Mouse (Mus musculus) urinary bladder, postnatal 10 days (tissue): ENCODE data around the gene Dynll1.
A peak's percentile ranks its signal among the peaks of the same experiment; 100 is the strongest.
"Not testable (repeated sequence)": the region's sequence is repeated elsewhere in the genome, so short reads cannot be mapped to it uniquely, and the experiment has no call there.

ENCODE experiments used
- DNase-seq: peaks from one replicate; pipeline ENCODE4 v3.0.0; 2022; ENCODE audit warnings: low spot score

Dynll1 gene

DNA sequence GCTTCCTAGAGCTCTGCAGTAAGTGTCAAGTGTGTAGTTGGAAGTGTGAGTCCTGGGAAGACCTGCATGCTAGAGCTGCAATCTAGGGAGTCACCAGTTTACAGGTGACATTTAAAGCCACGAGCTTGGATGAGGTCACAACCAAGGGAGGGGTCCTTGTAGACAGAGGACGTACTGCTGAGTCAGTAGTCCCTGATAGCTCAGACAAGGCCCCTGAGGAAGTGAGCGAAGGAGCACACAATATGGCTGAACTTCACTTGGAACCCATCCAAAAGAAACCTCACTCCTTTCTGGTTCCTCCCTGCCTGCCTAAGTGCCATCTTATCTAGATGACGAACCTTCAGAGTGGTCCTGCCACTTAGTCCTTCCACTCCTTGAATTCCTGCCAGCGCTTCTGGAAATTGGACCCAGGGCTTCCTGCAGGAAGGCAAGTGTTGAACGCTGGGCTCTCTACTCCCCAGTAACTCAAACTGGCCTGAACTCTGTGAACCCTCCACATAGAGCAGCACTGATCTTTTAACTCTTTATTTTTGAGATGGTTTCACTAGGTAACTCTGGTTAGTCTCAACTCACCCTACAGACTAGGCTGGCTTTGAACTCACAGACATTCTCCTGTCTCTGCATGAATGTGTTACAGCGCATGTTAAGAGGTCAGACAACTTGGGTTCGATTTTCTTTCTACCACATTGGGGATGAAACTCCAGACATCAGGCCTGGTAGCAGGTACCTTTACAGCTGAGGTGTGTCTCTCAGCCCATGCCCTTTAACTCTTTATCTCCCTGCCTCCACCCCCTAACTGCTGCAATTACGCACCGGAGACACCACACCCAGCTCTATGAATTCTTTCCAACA is 12.2 kb upstream of the Dynll1 start:
- DNase-seq = no peak

DNA sequence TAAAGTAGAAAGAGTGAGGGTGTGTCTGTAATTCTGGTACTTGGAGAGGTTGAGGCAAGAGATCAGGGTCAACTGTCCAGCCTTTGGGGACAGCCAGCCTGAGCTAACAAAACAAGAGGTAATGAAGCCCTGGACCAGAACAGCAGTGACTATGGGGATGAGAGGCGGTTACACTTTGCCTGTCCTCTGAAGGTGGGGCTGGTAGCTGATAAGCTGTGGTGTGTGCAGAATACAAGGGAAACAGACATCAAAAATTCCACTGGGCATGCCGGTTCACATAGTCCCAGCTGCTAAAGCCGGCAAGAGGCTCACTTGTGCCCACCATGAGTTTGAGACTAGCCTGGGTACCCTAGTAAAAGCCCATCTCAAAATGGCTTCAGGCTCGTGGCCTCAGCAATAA is 11.6 kb upstream of the Dynll1 start:
- DNase-seq = no peak

DNA sequence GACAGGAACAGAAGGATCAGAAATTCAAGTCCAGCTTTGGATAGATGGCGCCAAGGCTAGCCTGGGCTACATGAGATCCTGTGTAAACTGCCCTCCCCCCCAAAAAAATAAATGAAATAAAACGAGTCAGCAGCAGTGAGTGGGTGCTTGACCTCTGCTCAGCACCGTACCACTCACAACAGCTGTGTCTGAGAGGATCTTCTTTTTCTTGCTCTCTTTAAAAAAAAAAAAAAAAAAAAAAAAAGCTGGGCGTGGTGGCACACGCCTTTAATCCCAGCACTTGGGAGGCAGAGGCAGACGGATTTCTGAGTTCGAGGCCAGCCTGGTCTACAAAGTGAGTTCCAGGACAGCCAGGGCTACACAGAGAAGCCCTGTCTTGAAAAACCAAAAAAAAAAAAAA is 1.4 kb upstream of the Dynll1 start:
- not testable (repeated sequence) for DNase-seq

DNA sequence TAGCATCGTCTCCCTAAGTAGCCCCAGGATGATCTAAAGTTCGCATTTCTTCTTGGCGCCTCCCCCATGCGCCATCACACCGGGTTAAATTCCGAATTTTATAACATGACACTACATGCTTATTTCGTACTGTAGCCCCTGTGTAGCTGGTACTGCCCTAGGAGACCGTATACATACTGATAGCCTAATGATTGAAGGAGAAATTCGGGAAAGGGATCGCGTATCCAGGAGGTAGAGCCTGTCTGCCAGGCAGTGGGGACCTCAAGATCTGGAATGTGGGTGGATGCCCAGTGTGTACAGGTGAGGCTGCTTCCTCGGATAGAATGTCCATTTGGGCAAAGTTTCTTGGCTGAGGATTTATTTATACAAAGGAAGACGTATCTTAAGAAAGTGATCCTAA is 816 bp upstream of the Dynll1 start:
- no peak for DNase-seq

DNA sequence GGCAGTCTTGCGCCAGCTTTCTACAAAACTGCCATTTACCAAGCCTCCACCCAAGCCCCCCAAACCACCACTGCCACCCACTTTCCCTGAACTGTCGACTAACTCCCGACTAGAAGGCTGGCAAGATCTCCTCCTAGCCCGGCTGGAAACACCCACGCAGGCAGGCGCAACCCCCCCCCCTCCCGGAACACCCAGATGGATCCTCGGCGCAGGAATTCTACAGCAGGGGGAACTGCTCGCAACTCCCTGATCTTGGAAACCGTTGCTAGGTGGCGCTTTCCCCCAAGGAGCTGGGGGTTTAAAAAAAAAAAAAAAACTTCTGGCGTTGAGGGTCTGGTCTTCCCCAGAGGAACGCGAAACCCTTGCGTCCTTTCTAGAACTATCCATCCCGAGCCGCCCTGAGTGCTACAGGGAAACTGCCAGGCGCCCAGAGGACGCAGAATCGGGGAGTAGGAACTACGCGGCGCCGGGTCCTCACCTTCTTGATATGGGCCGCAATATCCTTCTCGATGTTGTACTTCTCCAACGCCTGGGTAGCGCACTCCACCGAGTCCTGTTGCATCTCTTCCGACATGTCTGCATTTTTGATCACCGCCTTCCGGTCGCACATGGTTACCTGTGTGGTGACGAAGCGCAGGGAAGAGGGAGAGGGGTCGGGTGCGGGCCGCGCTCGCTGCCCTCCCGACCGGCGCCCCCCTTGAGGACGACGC is 609 bp downstream of the Dynll1 start:
- DNase-seq = no peak

DNA sequence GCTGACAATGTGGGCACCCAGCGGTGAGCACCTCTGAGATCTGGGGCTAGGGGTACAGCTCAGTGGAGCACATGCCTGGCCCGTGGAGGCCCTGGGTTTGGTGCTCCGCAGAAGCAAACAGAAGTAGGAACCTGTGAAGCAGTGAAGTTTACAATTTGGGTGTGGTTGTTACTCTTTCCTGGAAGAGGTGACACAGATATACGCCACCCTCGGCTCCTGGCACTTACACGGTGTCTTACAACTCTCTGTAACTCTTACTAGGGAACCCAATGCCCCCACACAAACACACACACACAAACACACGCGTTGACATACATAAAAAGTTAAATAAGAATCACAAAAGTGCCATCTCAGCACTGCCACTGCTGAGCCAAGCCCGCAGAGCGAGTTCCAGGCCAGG is 4.5 kb downstream of the Dynll1 start:
- DNase-seq = no peak

DNA sequence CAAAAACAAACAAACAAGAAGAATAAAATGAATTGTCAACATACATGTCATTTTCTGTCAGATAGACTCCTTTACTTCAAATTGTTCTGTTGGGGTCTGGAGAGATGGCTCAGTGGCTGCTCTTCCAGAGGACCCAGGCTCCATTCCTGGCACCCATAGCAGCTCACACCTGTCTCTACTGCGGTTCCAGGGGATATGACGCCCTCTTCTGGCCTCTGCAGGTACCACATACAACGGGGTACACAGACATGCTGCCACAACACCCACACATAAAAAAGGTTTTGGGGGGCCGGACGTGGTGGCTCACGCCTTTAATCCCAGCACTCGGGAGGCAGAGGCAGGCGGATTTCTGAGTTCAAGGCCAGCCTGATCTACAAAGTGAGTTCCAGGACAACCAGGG is 6.6 kb downstream of the Dynll1 start:
- no peak for DNase-seq

DNA sequence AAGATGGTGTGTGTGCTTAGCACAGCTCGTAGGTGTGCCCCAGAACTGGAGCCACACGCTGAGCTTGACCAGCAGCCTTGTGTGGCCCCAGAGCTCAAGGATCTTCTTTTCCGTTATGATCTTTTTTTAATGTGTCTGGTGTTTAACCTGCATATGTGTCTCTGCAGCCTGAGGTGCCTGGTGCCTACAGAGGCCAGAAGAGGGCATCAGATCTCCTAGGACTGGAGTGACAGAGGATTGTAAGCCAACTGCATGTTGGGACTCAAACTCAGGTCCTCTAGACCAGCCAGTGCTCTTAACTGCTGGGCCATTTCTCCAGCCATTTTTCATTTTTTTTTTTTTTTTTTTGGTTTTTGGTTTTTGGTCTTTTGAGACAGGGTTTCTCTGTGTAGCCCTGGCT is 16.1 kb downstream of the Dynll1 start:
- no peak for DNase-seq

DNA sequence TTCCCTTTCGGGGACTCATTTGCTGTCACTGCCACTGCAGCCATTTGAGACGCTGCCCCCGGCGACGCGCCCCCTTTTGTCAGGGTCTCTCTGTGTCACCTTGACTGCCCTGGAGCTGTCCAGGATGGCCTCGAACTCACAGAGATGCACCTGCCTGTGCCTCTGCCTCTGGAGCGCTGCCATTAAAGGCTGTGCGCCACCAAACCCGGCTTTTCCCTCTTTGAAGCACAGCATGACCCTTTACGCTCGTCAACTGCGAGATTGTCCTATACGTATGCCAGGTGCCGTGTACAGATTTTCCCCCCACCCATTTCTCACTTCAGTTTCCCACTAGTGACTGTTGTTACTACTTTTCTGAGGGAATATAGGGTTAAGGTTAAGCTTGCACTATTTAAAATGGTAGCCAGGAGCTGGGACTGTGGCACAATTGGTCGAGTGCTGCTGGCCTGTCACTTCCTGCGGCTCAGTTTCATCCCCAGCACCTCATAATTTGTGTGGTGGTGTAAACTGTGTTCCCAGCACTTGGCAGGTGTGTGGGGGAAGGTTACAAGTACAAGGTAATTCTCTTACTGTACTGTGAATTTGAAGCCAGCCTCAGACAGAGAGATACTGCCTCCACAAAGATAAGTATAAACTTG is 20.6 kb downstream of the Dynll1 start:
- DNase-seq = no peak

DNA sequence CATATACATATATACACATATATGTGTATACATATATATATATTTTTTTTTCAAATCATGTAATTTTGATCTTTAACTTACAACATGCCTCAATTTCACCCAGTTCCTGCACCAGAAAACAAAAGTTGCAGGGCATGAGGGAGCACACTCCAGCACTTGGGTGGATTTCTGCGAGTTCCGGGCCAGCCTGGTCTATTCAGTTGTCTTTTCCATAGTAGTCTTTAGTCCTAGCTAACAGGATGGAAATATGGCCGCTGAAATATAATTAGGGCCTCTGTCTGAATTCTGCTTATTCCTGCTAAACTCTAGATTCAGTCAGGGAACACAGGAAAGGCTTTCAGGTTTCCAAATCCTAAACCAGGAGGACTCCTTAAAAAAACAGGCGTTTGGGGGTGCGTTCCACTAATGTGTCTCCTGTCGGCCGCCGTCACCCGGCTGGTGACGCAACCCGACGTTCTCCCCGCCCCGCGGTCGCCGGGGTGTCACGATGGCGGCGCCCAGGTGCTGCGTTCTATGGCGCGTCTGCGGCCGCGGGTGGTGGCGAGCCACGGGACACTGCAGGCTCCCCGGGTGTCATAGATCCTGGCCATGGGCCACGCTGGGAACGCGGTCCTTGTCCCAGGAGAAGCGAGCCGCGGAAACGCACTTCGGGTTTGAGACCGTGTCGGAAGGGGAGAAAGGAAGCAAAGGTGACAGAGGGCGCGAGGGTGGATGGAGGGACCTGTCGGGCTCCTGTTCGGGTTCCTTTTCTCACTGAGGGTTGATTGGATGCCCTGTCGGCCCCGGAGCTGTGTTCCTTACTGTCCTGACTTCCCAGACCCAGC is 21.4 kb downstream of the Dynll1 start, which contains the start of gene Coq5:
Gene Coq5, plus strand, starts transcription at position 441 of the 824 bp plus-strand sequence.
- DNase-seq = peak; percentile 59

DNA sequence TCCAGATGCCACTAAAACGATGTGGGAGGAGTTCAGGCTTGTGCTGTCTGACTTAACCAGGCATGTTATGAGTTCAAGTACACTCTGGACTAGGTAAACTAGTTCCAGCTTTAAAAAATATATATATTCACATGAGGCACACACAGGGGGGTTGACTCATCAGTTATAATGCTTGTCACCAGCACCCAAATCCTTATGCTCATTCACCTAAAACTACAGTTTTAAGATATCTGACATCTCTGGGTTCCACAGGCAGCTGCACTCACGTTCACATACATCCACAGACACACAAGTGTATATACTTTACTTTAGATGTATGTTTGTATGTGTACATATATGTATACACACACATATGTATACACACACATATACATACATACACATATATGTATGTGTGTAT is 22.0 kb downstream of the Dynll1 start:
- DNase-seq = no peak

DNA sequence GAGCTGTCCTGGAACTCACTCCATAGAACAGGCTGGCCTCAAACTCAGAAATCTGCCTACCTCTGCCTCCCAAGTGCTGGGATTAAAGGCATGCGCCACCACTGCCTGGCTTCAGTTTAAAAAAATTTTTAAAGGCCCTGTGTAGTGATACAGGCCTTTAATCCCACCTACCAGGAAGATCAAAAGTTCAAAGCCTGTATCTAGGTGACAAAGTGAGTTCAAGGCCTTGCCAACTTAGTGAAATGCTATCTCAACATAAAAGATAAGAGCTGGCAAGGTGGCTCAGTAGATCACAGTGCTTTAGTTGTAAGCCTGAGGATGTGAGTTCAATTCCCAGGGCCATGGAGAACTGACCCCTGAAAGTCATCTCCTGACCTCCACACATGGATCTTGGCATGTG is 22.7 kb downstream of the Dynll1 start:
- DNase-seq = no peak

DNA sequence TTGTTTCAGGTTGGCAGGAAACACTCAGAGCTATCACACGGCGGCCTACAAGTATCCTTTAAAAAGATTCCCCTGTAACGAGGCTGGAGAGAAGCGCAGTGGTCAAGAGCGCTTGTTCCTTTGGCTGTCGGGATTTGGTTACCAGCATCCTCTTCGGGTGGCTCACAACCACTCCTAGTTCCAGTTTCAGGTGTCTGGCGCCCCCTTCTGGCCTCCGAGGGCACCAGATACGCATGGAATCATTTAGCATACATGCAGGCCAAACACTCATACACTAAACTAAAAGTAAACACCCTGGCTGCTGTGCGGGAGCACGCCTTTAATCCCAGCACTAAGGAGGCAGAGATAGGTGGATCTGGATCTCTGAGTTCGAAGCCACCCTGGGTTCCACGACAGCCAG is 24.8 kb downstream of the Dynll1 start:
- DNase-seq = no peak

DNA sequence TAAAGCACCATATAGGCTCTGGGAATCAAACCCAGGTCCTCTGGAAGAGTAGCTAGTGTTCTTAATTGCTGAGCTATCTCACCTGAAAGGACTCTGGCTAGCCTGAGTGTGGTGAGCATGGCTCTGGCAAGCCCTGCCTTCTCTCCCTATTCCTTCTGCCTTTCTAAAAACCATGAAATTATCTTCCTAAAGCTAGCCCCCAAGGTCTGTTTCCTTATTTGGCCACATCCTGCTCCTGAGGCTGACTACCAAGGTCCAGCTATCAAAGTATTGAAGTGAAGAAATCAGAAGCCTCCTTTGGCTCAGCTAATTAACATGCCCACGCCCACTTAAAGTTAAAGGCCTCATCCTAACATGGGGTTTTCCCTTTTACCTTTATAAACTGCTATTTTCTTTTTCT is 26.0 kb downstream of the Dynll1 start:
- no peak for DNase-seq

DNA sequence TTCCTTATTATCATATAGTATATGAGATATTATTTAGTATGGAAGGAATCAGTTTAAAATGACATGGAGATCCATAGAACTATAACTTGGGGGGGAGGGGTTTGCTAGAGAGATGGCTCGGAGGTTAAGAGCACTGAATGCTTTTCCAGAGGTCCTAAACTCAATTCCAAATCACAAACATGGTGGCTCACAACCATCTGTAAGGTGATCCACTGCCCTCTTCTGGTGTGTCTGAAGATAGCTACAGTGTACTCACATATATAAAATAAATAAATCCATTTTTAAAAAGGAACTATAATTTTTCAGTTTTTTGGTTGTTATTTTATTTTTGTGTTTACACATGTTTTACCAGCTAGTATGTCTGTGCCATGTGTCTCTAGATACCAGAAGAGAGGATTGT is 26.4 kb downstream of the Dynll1 start:
- DNase-seq = no peak

DNA sequence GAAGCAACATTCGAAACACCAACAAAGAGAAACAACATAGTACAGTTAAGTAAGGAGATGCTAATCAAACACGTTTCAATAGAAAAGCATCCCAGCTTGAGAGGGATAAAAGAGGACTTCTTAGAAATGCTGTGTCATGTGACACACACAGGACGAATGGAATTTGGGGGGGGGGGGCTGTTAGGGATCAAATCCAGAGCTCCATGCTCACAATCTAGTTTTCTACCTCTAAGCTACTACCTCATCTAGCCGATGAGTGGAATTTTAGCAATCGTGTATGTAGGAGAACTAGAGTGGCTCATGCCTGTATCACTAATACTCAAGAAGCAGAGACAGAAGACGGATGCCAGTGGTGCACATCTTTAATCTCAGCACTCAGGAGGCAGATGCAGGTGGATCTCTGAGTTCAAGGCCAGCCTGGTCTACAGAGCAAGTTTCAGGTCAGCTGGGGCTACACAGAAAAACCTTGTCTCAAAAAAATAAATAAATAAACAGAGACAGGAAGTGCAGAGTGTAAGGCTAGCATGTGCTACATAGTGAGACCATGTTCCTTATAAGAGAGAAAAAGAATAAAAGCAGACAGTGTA is 27.2 kb downstream of the Dynll1 start:
- DNase-seq = no peak

DNA sequence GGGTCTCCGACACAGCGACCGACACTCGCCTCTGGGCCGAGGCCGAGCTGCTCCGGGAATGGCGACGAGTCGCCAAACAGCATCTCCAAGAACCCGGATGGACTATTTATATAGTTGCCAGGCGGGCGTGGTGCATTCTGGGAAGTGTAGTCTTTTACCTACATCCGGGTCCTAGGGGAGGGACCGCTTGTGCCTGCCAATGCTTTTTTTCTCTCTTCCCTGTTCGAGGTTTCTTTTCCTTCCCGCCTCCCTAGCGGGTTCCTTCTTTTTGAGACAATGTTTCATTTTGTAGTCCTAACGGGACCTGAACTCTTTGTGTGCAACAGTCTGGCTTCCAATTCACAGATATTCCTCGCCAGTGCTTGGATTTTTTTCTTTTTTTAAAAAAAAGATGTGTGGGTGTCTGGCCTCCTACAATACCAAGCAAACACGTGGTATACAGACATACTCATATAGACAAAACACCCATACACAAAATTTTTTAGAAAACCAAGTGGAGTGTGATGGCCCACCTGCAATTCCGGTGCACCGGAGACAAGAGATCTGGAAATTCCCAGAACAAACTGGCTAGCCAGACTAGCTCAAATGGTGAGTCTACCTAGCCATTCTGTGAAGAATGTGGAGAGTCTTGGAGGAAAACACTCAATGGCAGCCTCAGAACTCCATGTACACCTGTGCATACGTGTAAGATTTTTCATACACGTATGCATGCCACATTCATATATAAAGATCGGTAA is 27.8 kb downstream of the Dynll1 start, which contains the start of gene Rnf10:
Gene Rnf10, minus strand, starts transcription at position 87 of the 737 bp plus-strand sequence.
- DNase-seq = peak; percentile 80

DNA sequence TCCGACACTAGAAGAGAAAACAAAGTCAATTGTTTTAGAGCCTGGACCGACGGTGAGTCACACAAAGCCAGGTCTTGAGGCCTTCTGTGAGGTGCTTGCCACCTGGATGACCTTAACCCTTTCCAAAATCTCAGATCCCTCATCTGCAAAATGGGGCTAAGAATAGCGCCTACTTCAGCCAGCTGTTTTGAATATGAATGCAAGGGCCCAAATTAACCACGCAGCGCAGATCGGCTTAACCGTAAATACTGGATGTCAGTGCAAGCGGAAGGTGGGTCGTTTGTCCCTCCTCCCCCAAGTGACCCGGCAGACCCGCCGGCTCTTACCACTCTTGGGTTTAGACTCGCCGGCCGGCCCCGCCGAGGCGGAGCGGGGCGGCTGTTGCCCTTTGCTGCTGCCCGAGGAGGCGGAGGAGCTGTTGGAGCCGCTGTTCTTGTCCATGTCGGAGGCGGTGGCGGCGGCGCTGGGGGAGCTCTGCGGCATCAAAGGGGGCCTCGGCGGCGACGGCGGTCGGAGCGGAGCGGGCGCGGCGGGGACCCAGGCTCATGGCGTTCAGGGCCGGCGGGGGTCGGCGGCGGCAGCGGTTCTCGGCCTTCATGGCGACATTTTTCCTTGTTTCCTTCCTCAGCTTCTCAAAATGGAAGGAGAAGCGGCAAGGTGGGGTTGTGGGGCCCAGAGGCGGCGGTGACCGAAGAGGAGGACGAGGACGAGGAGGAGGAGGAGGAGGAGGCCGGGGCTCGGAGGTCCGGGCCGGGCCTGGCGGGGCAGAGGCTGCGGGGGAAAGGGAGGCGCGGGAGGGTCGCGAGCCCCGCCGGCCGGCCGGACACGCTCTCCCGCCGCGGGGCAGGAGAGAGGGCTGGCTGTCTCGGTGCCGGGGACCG is 28.6 kb downstream of the Dynll1 start:
- DNase-seq = no peak

DNA sequence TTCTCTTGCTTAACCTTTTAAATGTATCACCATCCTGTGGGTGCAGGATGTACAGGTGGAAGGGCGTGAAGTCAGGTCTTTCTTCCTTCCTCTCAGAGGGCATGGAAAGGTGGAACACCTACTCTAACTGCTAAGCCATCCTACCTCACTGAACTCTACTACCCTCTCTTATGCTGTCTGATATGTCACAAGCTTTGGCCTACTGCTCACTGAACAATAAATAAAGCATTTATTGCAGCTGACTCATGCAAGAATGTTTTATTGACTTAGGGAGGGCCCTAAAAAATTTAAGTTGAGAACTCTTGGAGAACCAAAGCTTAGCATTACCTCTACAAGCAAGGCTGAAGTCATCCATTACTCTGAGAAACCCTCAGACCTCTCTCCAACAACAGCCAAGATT is 30.8 kb downstream of the Dynll1 start:
- no peak for DNase-seq

DNA sequence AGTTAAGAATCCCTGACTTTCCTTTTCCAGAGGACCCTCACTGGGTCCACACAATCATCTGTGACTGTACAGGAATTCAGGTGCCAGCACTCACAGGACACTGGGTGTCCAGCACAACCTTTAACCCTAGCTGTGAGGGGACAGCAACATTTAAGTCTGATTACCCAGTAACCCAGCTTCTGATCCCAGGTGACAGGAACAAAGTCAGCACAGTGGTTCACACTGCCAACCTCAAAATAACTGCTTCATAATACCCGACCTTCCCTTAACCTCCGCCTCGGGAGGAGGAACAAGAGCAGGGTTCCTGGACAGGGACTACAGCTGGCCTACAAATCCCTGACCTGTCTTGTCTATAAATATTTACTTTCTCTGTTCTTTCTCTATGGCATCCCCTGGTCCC is 32.5 kb downstream of the Dynll1 start:
- DNase-seq = no peak
